Mouse (Mus musculus) left cerebral cortex, postnatal 4 days (tissue): ENCODE measurements around the gene Swt1. TPM values are rescaled to one million over a fixed set of nuclear protein-coding genes. Genes with fewer than 3 reads are reported as not detected.
"Not testable (repeated sequence)": the region's sequence is repeated elsewhere in the genome, so short reads cannot be mapped to it uniquely, and the experiment has no call there.

ENCODE experiments used
- DNase-seq: peaks from one replicate; pipeline ENCODE4 v3.0.0-alpha.2; 2022
- intact Hi-C: fragments of 180-260 bp; cut with DNase I; formaldehyde crosslinking; loops from one replicate; pipeline ENCODE4 v1.15.1; 2025
- total RNA-seq, 2 experiments: library from RNA; stranded (reverse); gene quantifications; 2 replicates each; pipeline ENCODE4 v1.2.3; 2021

The Swt1 gene
- total RNA-seq, 2 experiments from 2014 or later, result 9.2 to 9.4 TPM

- intact Hi-C loops, result no loop called here
- DNase-seq, result no peak
Observed at GRCm38 (mm10) chr1:151368444-151368843, 59.8 kb downstream of the Swt1 start.

DNA sequence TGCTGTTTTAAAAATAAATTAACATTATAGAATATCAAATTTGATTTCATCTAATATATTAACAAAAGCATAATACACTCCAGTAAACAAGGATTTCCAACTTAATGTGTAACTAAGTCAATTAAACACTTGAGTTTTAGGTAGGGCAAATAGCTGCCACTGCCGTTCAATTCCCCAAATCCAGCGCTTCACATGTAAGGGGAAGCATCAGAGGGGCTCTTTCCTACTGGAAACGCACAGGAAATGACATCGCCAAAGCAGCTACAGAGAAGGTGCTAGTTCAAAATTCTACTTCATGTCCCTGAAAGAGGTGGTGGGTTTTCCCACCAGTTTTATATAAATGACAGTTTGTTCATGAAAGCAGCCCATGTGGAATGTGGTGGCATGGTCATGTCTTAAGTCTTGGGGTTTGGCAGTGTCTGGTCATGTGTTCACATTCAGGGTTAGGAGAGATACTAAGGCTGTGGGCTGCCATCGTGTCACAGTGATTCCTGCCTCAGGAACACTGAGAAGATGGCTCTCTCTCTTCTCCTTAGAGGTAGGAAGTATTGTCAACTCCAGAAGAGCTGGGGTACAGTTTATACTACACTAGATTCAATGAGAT is 60.4 kb downstream of the Swt1 start:
- intact Hi-C loops, result no loop called here
- no peak for DNase-seq

DNA sequence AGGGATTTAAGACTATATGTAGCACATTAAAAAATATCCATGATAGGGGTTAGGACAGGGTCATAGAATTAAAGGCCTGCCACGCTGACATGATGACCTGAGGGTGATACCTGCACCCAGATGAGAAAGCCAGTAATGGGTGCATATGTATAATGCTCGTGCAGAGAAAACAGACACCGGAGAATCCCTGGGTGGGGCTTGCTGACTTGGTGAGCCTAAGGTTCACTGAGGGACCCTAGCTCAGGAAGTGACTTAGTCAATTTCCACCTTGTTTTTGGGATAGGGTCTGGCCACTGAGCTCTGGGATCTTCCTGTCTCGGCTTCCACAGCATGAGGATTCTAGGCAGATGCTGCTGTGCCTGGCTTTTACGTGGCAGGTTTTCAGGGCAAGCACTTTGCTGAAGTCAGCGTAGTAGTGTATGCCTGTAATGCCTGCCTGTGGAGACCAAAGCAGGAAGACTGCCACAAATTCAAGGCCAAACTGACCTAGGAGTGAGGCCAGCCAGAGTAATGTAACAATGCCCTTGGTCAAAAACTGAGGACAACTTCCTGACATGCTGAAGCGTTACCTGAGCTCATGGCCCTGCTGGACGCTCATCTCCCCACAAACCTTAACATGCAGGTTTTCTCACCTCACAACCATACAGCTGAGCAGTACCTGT is 61.2 kb downstream of the Swt1 start:
- intact Hi-C loops, result no loop called here

DNA sequence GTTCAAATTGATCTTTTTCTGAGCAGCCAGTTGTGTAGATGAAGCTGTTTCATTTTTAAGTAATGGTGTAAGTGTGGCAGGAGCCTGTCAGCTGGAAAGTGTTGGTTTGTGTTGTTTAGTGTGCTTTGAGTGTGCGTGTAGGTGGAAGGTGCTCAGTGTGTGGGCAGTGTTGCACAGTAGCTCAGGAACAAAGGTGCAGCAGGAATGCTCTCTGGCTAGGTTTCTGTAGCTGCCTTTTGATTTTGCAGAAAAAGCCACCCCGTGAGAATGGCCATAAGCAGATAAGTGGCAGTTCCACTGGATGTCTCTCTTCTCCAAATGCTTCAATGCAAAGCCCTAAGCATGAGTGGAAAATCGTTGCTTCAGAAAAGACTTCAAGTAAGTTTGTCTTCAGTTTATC is 68.9 kb downstream of the Swt1 start:
- no peak for DNase-seq
- intact Hi-C loops, result loop anchor here (10.0 kb wide), 1 partner anchor 935 kb away; no protein-coding TSS in a partner anchor

More for the DNA sequence above, 61.2 kb downstream of the Swt1 start:
- no peak for DNase-seq

DNA sequence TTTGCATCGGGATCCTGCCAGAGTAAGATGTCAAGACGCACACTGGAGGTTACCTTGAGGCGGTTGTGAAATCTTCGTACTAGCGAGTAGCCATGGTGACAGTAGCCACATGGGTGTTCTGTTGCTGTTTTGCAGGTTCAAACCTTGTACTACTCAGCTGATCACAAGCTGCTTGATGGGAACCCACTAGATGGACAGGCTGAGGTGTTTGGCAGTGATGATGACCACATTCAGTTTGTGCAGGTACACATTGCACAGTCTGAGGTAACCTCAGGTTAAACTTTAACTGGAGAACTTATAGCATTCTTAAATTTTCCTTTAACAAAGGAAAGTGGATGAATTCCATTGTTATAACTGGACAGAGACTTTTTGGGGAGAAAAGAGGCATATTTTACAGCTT is 72.3 kb downstream of the Swt1 start:
- no peak for DNase-seq
- intact Hi-C loops, result loop anchor here (10.0 kb wide), 1 partner anchor 931 kb away; no protein-coding TSS in a partner anchor

DNA sequence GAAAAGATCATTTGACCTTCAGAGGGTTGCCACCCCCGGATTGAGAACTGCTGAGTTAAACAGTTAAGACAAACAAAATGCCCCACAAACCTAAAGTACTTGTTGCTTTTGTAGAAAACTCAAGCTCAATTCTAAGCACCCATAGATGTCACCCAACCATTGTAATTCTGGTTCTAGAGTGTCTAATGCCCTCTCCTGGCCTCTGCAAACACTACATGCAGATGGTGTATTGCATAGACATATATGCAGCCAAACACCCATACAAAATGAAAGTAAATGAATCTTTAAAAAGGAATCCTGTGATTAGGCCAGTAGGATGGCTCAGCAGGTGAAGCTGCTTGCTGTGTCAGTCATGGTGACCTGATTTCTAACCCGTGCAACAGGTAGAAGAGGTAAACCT is 75.3 kb downstream of the Swt1 start:
- intact Hi-C loops, result loop anchor here (10.0 kb wide), 1 partner anchor 928 kb away; no protein-coding TSS in a partner anchor
- peak; percentile 11 for DNase-seq

GRCm38 (mm10) chr1:151348293-151348692 is 80.0 kb downstream of the Swt1 start:
- not testable (repeated sequence) for DNase-seq
- intact Hi-C loops, result loop anchor here (5.0 kb wide), 1 partner anchor 311 kb away; no protein-coding TSS in a partner anchor

- intact Hi-C loops, result loop anchor here (2.0 to 5.0 kb wide), 2 partner anchors 266 to 309 kb away; no protein-coding TSS in a partner anchor
- no peak for DNase-seq
Observed at GRCm38 (mm10) chr1:151346681-151347127, 81.6 kb downstream of the Swt1 start.

- no peak for DNase-seq
- intact Hi-C loops, result loop anchor here (2.0 to 5.0 kb wide), 2 partner anchors 265 to 309 kb away; no protein-coding TSS in a partner anchor
Observed at GRCm38 (mm10) chr1:151345863-151346195, 82.4 kb downstream of the Swt1 start.

GRCm38 (mm10) chr1:151345109-151345862 is 83.0 kb downstream of the Swt1 start:
- intact Hi-C loops, result loop anchor here (5.0 kb wide), 1 partner anchor 308 kb away; no protein-coding TSS in a partner anchor

DNA sequence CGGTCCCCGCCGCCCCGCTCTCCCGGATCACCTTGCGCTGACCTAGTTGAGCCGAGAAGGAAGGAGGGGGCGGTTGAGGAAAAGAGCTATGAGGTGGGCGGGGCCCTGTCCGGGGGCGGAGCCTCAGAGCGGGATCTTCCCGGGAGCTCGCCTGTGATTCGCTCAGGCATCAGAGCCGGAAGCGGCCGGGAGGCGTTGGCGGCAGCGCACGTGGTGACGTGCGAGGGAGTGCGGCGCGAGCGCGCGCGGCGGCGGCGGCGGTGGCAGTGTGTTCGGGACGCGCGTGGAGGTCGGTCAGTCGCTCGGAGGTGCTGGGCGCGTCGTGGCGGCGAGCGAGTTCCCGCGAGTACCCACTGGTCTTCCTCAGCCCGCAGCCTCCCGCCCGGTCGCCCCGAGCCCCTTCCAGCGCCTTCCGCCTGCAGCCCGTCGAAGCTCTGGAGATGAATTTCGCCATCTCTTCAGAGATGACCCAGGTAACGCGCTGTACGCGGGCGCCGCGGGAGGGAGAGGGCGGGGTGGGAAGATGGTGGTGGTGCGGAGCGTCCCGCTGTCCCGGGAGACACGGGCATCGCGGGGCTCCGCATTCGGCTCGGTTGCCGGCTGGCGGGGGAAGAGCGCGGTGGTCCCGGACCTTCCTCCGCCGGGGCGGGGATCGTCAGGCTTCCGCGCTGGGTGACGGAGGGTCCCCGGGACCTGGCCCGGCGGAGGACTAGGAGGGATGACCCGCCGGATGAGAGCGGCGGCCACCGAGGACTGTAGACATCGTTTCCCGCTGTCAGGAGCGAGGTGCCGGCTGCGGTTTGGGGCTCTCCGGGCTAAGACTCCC is 83.8 kb downstream of the Swt1 start, which contains the start of gene Ivns1abp:
Gene Ivns1abp, plus strand, starts transcription at position 195 of the 826 bp plus-strand sequence.
- intact Hi-C loops, result loop anchor here (5.0 kb wide), 1 partner anchor 307 kb away; no protein-coding TSS in a partner anchor

More at GRCm38 (mm10) chr1:151345109-151345862, 83.0 kb downstream of the Swt1 start:
- DNase-seq, result peak; percentile 98

DNA sequence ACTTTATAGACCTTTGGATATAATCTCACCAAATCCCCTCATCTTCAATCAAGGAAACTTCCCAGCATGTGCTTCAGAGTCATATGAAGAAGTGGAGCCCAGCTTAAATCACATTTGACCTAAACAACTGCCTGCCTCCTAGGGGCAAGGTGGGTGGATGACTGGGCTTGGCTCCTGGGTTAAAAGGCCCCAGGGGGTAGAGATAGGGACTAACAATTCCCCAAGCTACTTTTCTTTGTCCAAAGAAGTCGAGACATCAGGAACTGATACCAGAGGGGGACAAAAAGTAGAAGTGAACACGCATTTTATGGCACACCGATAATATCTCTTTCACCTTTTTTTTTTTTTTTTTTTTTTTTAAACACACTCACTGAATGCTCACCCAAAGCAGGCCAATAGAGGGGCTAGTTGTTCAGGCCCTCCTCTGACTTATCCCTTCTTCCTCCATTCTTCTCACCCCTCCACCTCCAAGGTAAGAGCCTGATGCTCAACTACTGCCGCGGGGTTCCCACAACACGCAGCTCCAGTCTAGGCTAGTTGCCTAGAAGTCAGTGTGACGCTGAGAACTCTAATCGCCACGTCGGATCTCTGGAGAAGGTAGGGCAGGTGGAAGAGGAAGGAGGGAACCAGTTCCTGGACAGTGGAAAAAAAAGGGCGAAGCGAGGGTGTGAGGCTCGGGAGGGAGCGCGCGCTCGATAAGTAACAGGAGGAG is 84.5 kb downstream of the Swt1 start:
- intact Hi-C loops, result no loop called here
- DNase-seq, result no peak

More for the DNA sequence above, 83.8 kb downstream of the Swt1 start, which contains the start of gene Ivns1abp:
- DNase-seq, result peak; percentile 99

DNA sequence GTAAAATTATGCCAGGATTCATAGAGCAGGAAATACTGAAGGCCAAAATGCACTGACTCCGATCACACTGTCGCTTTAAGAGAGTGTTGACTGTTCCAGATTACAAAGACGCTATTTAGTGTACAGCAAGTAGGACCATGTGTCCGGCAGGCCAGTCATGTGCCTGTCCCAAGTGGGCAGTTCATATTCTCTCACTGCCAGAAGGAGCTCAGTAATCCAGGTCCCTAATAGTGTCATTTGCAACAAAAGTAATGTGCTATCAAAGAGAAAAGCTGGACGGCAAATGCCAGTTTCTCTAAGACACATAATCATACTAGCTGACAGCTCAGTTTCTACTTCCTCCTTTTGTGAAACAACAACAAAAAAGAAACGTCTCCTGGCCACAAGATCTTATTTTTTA is 85.3 kb downstream of the Swt1 start:
- intact Hi-C loops, result no loop called here
- no peak for DNase-seq

- no peak for DNase-seq
- intact Hi-C loops, result no loop called here
Observed at GRCm38 (mm10) chr1:151342311-151342710, 85.9 kb downstream of the Swt1 start.

GRCm38 (mm10) chr1:151341321-151342044 is 86.8 kb downstream of the Swt1 start:
- intact Hi-C loops, result no loop called here

DNA sequence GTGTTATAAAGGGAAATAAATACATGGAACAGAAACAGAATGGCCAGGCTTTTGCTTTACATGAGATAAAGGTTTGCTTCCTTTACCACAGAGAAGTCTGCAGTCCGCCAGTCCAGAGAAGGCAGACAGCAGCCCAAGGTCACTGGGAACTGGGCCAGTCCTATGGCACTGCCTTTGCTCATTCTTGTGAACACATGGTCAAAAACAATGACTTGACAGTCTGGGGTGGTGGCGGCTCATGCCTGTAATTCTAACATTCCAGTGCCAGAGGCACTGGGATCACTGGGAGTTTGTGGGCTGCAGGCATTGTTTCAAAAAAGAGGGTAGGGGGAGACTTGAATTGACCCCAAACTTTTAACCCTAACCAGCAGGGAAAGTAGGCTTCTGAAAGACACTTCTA is 89.3 kb downstream of the Swt1 start:
- DNase-seq, result peak; percentile 10
- intact Hi-C loops, result no loop called here

More at GRCm38 (mm10) chr1:151341321-151342044, 86.8 kb downstream of the Swt1 start:
- no peak for DNase-seq

DNA sequence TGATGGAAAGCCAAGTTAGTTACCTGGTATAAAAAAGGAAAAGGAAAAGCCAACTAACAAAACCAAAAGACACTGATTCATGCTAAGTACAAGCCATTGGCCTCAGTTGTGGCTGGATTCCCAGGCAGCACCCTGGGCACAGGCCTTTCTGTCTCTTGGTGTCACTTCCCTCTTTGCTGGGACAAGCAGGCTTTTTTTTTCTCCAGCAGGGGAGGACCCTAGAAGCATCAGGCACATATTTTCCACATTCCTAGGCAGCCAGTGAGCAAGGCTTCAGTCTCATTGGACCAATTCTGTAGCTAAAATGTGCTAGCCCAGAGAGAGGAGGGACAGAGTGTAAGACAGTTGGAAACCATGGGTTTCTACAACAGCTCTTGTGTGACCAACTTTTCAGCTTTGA is 90.0 kb downstream of the Swt1 start:
- DNase-seq, result no peak

GRCm38 (mm10) chr1:151332819-151333218 is 95.4 kb downstream of the Swt1 start:
- DNase-seq, result no peak
- intact Hi-C loops, result no loop called here

More for the DNA sequence above, 90.0 kb downstream of the Swt1 start:
- intact Hi-C loops, result no loop called here

GRCm38 (mm10) chr1:151329601-151330000 is 98.7 kb downstream of the Swt1 start:
- intact Hi-C loops, result no loop called here

More at GRCm38 (mm10) chr1:151329601-151330000, 98.7 kb downstream of the Swt1 start:
- no peak for DNase-seq
